Mouse (Mus musculus): ENCODE results near the gene Tex36. TPM values are rescaled to one million over a fixed set of nuclear protein-coding genes. Genes with fewer than 3 reads are reported as not detected.

Gene Tex36
- polyA plus RNA-seq, 1 experiment, result not detected

GRCm38 (mm10) chr7:133551000-133551399 is 51.0 kb downstream of the Tex36 start:
- WGBS, result 64% methylated on average over 2 of the region's 2 CpGs
- H3K4me3 ChIP-seq (ENCODE audit: extremely low read depth, insufficient read depth, insufficient read length), result no peak overlapping the region

GRCm38 (mm10) chr7:133548434-133548833 is 53.5 kb downstream of the Tex36 start:
- DNase-seq (ENCODE audit: low read depth in 1 of 2, low spot score in 2 of 2), result no peak
- 85% methylated on average over 4 of the region's 4 CpGs for WGBS

More at GRCm38 (mm10) chr7:133551000-133551399, 51.0 kb downstream of the Tex36 start:
- TF ChIP-seq CTCF (IDR thresholded peaks at IDR 0.05; ENCODE audit: extremely low read depth, insufficient read depth, insufficient read length, insufficient replicate concordance), result no peak
- no peak for TF ChIP-seq POLR2A (IDR thresholded peaks at IDR 0.05; ENCODE audit: low read depth, low read length)
- Histone ChIP-seq H3K4me1 (ENCODE audit: control insufficient read depth, insufficient read depth, insufficient read length) (no peaks in the 10 kb centered on the region), H3K27me3 (ENCODE audit: control insufficient read depth, insufficient read depth, low read length) (no peaks in the 10 kb centered on the region), H3K27ac (ENCODE audit: insufficient read depth, low read length) (no peak overlapping the region), H3K36me3 (ENCODE audit: control insufficient read depth, insufficient read depth, low read length) (no peaks in the 10 kb centered on the region)
- no peak for DNase-seq (ENCODE audit: low read depth in 1 of 2, low spot score in 2 of 2)

GRCm38 (mm10) chr7:133545631-133546030 is 56.3 kb downstream of the Tex36 start:
- Histone ChIP-seq H3K27ac (ENCODE audit: insufficient read depth, low read length) (no peak overlapping the region), H3K4me1 (ENCODE audit: control insufficient read depth, insufficient read depth, insufficient read length) (no peaks in the 10 kb centered on the region), H3K4me3 (ENCODE audit: extremely low read depth, insufficient read depth, insufficient read length) (no peak overlapping the region), H3K27me3 (ENCODE audit: control insufficient read depth, insufficient read depth, low read length) (no peaks in the 10 kb centered on the region), H3K36me3 (ENCODE audit: control insufficient read depth, insufficient read depth, low read length) (no peaks in the 10 kb centered on the region)
- WGBS, result 88% methylated on average over 3 of the region's 3 CpGs
- TF ChIP-seq CTCF (IDR thresholded peaks at IDR 0.05; ENCODE audit: extremely low read depth, insufficient read depth, insufficient read length, insufficient replicate concordance) (no peak), POLR2A (IDR thresholded peaks at IDR 0.05; ENCODE audit: low read depth, low read length) (no peak)
- no peak for DNase-seq (ENCODE audit: low read depth in 1 of 2, low spot score in 2 of 2)

More at GRCm38 (mm10) chr7:133548434-133548833, 53.5 kb downstream of the Tex36 start:
- Histone ChIP-seq H3K36me3 (ENCODE audit: control insufficient read depth, insufficient read depth, low read length) (no peaks in the 10 kb centered on the region), H3K27ac (ENCODE audit: insufficient read depth, low read length) (no peak overlapping the region), H3K4me1 (ENCODE audit: control insufficient read depth, insufficient read depth, insufficient read length) (no peaks in the 10 kb centered on the region), H3K4me3 (ENCODE audit: extremely low read depth, insufficient read depth, insufficient read length) (no peak overlapping the region), H3K27me3 (ENCODE audit: control insufficient read depth, insufficient read depth, low read length) (no peaks in the 10 kb centered on the region)
- no peak for TF ChIP-seq CTCF (IDR thresholded peaks at IDR 0.05; ENCODE audit: extremely low read depth, insufficient read depth, insufficient read length, insufficient replicate concordance)
- TF ChIP-seq POLR2A (IDR thresholded peaks at IDR 0.05; ENCODE audit: low read depth, low read length), result no peak

GRCm38 (mm10) chr7:133544966-133545365 is 57.0 kb downstream of the Tex36 start:
- H3K4me1 ChIP-seq (ENCODE audit: control insufficient read depth, insufficient read depth, insufficient read length), result no peaks in the 10 kb centered on the region
- TF ChIP-seq CTCF (IDR thresholded peaks at IDR 0.05; ENCODE audit: extremely low read depth, insufficient read depth, insufficient read length, insufficient replicate concordance) (no peak), POLR2A (IDR thresholded peaks at IDR 0.05; ENCODE audit: low read depth, low read length) (no peak)
- H3K36me3 ChIP-seq (ENCODE audit: control insufficient read depth, insufficient read depth, low read length), result no peaks in the 10 kb centered on the region
- no peak overlapping the region for H3K4me3 ChIP-seq (ENCODE audit: extremely low read depth, insufficient read depth, insufficient read length)
- no peak overlapping the region for H3K27ac ChIP-seq (ENCODE audit: insufficient read depth, low read length)
- WGBS, result 74% methylated on average over 2 of the region's 2 CpGs
- H3K27me3 ChIP-seq (ENCODE audit: control insufficient read depth, insufficient read depth, low read length), result no peaks in the 10 kb centered on the region
- DNase-seq (ENCODE audit: low read depth in 1 of 2, low spot score in 2 of 2), result no peak

- Histone ChIP-seq H3K27ac (ENCODE audit: insufficient read depth, low read length) (no peak overlapping the region), H3K4me3 (ENCODE audit: extremely low read depth, insufficient read depth, insufficient read length) (no peak overlapping the region), H3K36me3 (ENCODE audit: control insufficient read depth, insufficient read depth, low read length) (no peaks in the 10 kb centered on the region), H3K27me3 (ENCODE audit: control insufficient read depth, insufficient read depth, low read length) (no peaks in the 10 kb centered on the region), H3K4me1 (ENCODE audit: control insufficient read depth, insufficient read depth, insufficient read length) (no peaks in the 10 kb centered on the region)
- DNase-seq (ENCODE audit: low read depth in 1 of 2, low spot score in 2 of 2), result no peak
- 93% methylated on average over 4 of the region's 4 CpGs for WGBS
- TF ChIP-seq CTCF (IDR thresholded peaks at IDR 0.05; ENCODE audit: extremely low read depth, insufficient read depth, insufficient read length, insufficient replicate concordance) (no peak), POLR2A (IDR thresholded peaks at IDR 0.05; ENCODE audit: low read depth, low read length) (no peak)
These were observed 58.8 kb downstream of the Tex36 start for GRCm38 (mm10) chr7:133543131-133543530.

GRCm38 (mm10) chr7:133537366-133537765 is 64.6 kb downstream of the Tex36 start:
- DNase-seq (ENCODE audit: low read depth in 1 of 2, low spot score in 2 of 2), result no peak
- Histone ChIP-seq H3K36me3 (ENCODE audit: control insufficient read depth, insufficient read depth, low read length) (no peaks in the 10 kb centered on the region), H3K27ac (ENCODE audit: insufficient read depth, low read length) (no peak overlapping the region), H3K4me1 (ENCODE audit: control insufficient read depth, insufficient read depth, insufficient read length) (no peaks in the 10 kb centered on the region), H3K27me3 (ENCODE audit: control insufficient read depth, insufficient read depth, low read length) (no peaks in the 10 kb centered on the region), H3K4me3 (ENCODE audit: extremely low read depth, insufficient read depth, insufficient read length) (no peak overlapping the region)
- 71% methylated on average over 4 of the region's 4 CpGs for WGBS
- TF ChIP-seq POLR2A (IDR thresholded peaks at IDR 0.05; ENCODE audit: low read depth, low read length) (no peak), CTCF (IDR thresholded peaks at IDR 0.05; ENCODE audit: extremely low read depth, insufficient read depth, insufficient read length, insufficient replicate concordance) (no peak)

Other genes starting within 250 kb of the Tex36 start
- 7.7 and 10.9 TPM in 2 replicates for gene Edrf1, start 35.4 kb upstream of the Tex36 start, polyA plus RNA-seq (2012; rRNA removed)
- 0.07 TPM in 1 of 2 replicates, not detected in the other for gene Mmp21, start 77.9 kb upstream of the Tex36 start, polyA plus RNA-seq (2012; rRNA removed)
- 12.3 and 15.2 TPM in 2 replicates for gene Bccip, start 107.2 kb upstream of the Tex36 start, polyA plus RNA-seq (2012; rRNA removed)
- gene Uros, start 107.9 kb upstream of the Tex36 start, polyA plus RNA-seq (2012; rRNA removed), result 23.1 and 26.6 TPM in 2 replicates
- not detected in 2 replicates for gene Fank1, start 174.7 kb upstream of the Tex36 start, polyA plus RNA-seq (2012; rRNA removed)
- gene Dhx32, start 180.6 kb upstream of the Tex36 start, polyA plus RNA-seq (2012; rRNA removed), result 7.5 and 8.3 TPM in 2 replicates

Measured in spleen, adult 2 months (tissue).